Mouse (Mus musculus): ENCODE results near the gene Grip2. TPM values are rescaled to one million over a fixed set of nuclear protein-coding genes. Genes with fewer than 3 reads are reported as not detected.

Gene Grip2
- total RNA-seq, 1 experiment from 2014 or later = not detected

DNA sequence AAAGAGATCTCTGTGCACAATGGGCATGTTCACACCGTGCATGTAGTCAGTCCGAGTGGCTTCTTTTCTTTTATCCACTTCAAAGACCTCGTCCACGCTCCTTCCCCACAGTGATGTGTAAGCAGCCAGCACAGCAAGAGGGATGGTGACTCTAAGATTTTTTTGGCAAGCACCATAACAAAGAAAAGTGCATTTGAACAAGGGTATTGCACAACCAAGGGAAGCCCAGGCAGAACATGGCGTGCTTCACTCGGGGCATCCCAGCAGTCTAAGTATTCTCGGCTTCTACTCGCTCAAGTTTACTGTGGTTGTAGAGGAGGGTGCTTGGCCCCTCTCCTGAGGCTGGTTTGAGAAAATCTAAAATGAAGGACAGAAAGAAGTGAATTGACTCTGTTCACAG lies 84.1 kb downstream of the Grip2 start:
- no peak for ATAC-seq (replicated peaks; ENCODE audit: insufficient number of reproducible peaks, low FRiP score, low TSS enrichment, poor library complexity, severe bottlenecking)

DNA sequence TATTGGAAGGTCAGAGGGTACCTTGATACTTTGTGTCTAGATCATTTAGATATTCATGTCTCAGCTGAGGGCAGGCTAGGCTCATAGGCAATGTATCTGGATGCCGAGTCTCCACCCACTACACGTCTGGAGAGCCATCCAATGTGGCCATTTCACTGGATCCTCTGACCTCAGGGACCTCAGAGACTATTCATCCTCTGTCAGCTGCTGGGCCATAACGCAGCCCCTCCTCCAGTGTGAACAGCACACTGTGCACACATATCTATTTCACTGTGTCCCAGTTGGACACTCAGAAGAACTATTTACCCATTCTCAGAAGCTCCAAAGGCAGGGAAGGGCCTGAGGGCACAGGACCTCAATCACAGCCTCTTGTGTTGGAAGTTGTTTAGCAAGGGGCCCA lies 84.6 kb downstream of the Grip2 start:
- no peak for ATAC-seq (replicated peaks; ENCODE audit: insufficient number of reproducible peaks, low FRiP score, low TSS enrichment, poor library complexity, severe bottlenecking)

DNA sequence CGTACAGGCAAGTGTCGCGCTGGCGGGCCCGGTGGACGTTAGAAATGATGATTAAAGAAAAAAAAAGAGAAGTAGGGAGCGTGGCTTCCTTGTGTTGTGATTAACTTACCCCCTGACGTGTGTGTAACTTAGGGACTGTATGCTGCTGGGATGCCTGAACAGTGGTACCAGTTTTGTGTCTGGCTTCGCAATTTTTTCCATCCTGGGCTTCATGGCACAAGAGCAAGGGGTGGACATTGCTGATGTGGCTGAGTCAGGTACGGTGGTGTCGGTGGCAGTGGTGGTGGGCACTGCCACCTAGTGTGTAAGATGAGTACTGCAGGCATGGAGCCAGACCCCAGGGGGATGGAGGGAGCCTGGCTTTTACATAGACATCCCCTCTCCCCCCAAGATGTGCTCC lies 86.0 kb downstream of the Grip2 start:
- peak; percentile 52; the same call in 1 of the 2 replicates for ATAC-seq (replicated peaks; ENCODE audit: insufficient number of reproducible peaks, low FRiP score, low TSS enrichment, poor library complexity, severe bottlenecking)

DNA sequence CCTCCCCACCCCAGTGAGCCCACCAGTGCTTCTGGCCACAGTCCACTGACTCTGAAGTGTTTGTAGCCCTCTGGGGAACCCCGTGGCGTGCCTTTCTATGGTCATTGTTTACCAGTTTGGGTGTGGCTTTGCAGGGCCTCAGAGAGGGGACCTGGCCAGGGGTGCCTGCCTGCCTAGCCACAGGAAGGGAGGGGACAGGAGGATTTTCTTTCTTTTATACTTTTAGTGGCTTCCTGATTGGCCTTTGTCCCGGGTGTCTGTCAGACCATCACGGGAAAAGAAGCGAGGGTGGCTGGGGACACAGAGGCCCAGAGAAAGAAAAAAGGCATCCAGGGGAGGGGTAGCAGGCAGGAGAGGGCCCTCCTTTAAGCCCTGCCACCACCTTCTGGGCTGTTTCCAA lies 89.0 kb downstream of the Grip2 start:
- ATAC-seq (replicated peaks; ENCODE audit: insufficient number of reproducible peaks, low FRiP score, low TSS enrichment, poor library complexity, severe bottlenecking) = no peak

DNA sequence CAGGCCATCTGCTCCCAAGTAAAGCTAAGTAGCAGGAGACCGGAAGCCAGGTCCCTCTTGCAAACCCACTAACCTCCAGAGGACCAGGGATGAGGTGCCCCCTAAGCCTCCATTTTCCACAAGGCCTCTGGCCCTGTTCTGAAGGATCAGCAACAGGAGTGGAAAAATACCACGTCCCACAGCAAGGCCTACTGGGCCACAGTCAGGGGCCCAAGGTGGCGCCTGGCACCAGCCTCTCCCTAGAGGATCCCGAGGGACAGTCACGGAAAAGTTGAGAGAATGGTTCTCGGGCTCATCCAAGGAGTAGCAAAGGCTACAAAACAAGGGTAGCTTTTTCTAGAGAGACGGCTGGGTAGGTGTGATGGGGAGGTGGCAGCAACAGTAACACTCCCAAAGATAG lies 89.6 kb downstream of the Grip2 start:
- ATAC-seq (replicated peaks; ENCODE audit: insufficient number of reproducible peaks, low FRiP score, low TSS enrichment, poor library complexity, severe bottlenecking) = no peak

DNA sequence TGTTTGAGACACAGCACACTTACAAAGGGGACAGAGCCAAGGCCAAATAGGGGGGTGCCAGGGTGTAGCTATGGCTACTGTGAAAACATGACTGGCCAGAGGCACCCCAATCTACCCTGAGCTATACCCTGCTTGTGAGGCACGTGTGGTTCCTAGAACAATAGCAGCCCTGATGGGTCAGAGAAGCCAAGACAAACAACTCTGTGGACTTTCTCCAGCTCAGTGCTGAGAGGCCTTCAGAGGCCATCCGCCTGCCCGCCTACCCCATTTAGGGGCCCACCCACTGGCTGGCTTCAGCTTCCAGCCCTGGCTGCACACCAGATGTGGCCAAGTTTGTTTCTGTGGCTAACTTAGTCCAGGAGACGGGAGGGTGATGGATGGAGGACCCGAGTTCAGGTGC lies 90.6 kb downstream of the Grip2 start:
- ATAC-seq (replicated peaks; ENCODE audit: insufficient number of reproducible peaks, low FRiP score, low TSS enrichment, poor library complexity, severe bottlenecking) = no peak

DNA sequence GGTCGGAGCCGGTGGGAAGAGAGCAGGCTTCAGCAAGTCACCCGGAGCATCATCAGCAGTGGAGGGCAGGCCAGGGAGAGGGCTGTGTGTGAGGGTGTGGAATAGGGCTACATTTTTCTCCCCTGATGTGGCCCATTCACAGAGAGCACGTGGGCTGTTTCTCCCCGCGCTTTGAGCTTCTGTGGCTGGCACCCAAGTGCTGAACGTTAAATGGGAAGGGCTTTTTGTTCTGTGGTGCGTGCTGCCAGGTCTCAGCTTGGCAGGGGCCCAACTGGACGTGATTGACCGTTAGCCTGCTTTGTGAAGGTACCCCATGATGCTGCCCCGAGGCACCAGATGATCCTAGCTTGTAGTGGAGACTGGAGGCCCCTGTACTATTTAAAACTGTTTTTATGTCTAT lies 94.9 kb downstream of the Grip2 start:
- no peak for ATAC-seq (replicated peaks; ENCODE audit: insufficient number of reproducible peaks, low FRiP score, low TSS enrichment, poor library complexity, severe bottlenecking)

DNA sequence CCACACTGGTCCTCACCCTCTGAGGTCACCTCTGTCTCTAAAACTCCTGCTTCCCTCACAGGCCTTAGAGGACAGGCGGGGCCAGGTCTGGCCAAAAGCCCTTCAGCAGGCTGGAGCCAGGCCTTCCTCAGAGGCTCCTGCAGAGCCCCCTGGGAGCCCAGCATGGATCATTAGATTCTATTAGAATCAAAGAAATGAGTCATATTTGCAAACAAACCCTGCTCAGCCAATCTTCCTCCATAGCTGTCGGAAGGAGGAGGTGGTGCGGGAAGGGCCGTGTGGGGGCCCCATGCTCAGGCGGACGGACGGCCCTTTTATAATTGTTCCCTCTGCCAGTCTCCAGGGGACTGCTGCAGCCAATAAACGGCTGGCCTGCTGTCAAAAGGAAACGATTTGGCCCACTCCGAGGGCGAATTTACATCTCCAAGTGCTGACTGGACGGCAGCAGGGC lies 97.3 kb downstream of the Grip2 start:
- no peak for ATAC-seq (replicated peaks; ENCODE audit: insufficient number of reproducible peaks, low FRiP score, low TSS enrichment, poor library complexity, severe bottlenecking)

DNA sequence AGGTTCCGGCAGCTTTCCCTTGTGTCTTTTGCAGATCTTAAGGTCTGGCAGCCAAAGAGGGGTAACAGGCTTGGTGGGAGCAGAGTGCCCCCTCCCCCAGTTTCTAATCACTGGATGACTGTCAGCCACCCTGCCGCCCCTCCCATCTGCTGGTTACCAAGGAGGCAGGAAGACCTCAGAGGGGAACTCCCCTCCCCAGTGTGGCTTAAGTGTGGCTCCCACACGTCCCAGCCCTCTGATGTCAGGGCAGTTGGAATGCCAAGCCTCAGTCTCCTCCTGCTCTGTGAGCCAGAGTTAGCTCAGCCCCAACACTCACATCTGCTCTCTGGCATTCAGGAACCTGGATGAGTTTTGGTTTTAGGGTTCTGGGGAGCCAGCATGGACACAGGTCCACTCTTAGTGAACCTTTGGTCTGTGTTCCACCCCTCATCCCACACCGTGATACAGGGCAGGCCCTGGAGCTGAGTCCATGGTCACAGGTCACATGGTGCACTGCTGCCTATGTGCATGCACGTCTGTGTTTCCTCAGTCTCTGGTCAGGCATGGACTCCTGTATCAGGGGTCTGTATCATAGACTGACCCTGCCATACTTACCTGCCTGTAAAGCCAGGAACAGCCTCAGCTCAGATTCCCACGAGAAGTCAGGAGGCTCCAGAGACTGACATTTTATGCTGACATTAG lies 98.0 kb downstream of the Grip2 start:
- no peak for ATAC-seq (replicated peaks; ENCODE audit: insufficient number of reproducible peaks, low FRiP score, low TSS enrichment, poor library complexity, severe bottlenecking)

DNA sequence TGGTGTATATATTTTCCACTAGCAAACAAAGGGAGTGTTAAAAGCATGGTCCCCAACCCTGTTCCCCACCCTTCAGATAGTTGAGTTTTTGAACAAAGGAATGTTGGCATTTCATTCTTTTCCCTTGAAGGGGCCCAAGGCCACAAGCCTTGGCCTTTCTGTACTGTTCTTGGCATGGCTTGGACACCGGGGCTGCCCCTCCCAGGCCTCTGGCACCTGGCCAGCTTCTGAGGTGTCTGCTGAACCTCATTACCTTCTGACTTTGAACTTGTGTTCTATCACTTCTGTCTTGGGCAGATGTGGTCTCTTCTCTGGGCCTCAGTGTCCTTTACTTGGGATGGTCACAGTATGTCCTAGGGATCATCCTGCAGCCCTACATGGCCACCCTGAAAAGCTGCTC lies 99.7 kb downstream of the Grip2 start:
- no peak for ATAC-seq (replicated peaks; ENCODE audit: insufficient number of reproducible peaks, low FRiP score, low TSS enrichment, poor library complexity, severe bottlenecking)

DNA sequence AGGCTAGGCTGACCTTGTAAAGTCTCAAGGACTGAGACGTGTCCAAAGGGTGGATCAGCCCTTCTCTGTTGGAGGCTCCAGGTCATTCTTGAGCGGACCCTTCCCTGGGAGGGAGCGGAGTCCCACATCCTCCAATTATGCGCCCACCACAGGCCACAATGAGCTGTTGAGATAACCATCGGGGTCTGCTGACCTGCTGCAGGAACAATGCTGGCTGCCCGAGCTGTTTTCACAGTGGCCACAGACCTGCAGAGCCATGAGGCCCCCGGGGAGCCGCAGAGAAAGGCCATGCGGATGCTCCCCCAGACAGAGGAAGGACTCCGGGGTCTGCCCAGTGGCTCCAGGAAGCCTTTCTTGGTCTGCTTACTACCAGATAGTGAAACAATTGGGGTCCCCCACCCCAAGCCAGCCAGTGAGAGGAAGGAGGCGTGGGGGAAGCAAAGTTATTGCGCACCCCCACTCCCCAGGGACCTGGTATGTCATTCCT lies 105.8 kb downstream of the Grip2 start:
- no peak for ATAC-seq (replicated peaks; ENCODE audit: insufficient number of reproducible peaks, low FRiP score, low TSS enrichment, poor library complexity, severe bottlenecking)

DNA sequence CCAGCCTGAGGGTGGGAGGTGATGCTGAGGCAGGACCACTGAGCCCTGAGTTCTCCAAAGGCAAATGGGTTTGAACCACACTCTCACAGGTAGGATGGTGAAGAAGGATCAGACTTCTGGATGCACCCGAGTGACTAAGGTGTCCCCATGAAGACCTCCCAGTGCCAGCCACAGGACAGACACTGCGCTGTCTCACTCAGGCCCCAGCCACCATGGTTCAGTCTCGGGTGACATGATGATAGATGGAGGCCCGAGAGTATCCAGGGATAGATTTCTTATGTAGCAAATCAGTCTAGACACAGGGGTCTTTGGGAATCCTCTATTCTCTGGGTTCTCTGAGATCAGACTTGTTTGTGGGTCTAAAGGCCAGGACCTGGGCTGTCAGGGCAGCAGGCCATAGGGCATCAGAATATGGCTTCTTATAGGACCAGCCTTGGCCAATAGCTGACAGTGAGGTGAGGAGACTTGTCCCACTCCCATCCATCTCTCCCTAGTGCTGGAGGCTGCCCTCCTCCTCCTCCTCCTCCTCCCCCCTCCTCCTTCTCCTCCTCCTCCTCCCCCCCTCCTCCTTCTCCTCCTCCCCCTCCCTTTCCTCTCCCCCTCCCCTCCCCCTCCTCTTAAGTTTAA lies 106.3 kb downstream of the Grip2 start:
- ATAC-seq (replicated peaks; ENCODE audit: insufficient number of reproducible peaks, low FRiP score, low TSS enrichment, poor library complexity, severe bottlenecking) = no peak

DNA sequence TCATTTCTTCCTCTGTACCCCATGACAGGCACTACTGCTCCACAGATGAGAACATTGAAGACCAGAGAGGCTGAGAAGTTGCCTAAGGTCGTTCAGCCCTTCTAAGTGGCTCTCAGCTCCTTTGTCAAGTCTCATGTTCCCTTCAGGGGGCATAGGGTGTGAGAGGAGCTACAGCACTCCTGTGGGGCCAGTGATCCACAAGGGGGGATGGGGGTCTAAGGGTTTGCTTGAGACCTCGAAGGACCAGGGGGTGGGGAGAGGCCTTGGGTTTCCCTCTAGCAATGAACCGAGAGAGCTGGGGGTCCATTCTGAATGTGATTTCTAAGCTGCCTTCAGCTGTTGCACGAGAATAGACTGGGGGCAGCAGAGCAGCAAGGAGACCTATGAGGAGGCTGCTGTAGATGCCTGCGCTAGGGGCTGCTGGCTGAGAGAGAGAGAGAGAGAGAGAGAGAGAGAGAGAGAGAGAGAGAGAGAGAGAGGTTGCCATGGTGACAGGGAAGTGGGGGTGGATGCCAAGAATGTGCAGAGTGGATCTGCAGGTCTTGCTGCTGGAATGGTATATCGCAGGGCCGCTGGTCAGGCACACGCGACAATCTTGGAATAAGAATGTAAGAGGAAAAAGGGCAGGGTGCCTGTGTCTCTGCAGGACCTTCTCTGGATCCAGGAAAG lies 107.1 kb downstream of the Grip2 start:
- ATAC-seq (replicated peaks; ENCODE audit: insufficient number of reproducible peaks, low FRiP score, low TSS enrichment, poor library complexity, severe bottlenecking) = no peak

DNA sequence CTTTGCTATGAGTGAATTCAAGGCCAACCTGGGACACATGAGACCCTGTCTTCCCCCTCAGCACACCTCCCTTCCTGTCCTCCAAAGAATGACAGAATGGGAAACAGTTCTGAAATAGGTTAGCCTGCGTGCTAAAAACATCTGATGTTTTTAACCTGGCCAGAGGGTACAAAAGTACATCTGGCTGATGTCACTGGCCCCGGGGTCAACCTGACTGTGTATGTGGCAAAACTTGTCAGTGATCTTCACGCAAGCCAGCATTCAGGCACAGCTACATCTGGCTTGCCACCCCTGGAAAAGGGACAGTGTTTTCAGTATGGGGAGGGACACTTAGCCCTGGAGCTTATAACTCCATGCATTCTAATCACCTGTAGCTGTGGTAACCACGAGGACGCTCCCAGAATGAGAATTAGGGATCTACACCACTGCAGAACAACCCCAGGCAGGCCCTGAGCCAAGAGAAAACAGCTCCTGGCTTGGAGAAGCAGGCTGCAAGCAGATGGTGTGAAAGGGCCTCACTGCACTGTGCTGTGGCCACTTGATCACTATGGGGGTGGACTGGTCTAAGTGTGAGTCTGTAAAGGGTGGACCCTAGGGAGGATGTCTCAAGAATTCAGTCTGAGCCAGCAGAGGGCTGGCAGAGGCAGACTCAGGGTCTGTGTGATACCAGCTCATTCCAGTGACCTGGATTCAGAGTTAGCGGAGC lies 107.9 kb downstream of the Grip2 start:
- no peak for ATAC-seq (replicated peaks; ENCODE audit: insufficient number of reproducible peaks, low FRiP score, low TSS enrichment, poor library complexity, severe bottlenecking)

DNA sequence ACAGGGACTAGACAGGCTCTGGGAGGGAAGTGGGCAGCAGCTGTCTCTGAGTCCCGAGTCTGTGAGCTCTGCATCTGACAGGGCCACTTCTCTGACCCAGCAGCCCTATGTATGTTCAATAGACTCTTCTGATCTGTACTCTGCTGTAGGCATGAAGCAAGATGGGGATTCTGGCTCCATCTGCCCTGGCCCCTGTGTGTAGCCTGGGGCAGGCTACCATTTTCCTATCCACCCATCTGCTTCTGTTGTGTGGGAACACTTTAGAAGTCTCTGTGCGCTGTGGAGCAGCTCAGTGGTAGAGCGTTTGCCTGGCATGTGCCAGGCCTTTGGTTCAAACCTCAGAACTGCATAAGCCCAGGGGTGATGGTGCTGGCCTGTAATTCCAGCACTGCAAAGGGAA lies 108.4 kb downstream of the Grip2 start:
- no peak for ATAC-seq (replicated peaks; ENCODE audit: insufficient number of reproducible peaks, low FRiP score, low TSS enrichment, poor library complexity, severe bottlenecking)

DNA sequence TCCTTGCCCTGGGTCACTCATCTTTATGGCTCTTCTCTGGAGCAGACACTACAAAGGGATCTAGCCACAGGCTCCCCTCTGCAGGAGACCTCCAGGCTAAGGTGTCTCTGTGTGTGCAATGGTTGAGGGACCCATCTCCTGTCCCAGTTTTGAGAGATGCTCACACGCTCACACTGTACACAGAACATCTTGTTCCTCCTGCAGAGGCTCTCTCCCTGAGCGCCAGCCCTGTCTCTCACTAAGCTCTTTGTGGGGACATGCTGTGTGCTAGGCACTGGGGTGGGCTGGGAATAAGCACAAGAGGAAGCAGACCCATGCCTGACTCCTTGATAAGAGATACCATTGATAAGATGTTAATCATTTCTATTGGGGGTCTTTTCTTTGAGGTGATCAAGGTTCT lies 109.0 kb downstream of the Grip2 start:
- ATAC-seq (replicated peaks; ENCODE audit: insufficient number of reproducible peaks, low FRiP score, low TSS enrichment, poor library complexity, severe bottlenecking) = no peak

DNA sequence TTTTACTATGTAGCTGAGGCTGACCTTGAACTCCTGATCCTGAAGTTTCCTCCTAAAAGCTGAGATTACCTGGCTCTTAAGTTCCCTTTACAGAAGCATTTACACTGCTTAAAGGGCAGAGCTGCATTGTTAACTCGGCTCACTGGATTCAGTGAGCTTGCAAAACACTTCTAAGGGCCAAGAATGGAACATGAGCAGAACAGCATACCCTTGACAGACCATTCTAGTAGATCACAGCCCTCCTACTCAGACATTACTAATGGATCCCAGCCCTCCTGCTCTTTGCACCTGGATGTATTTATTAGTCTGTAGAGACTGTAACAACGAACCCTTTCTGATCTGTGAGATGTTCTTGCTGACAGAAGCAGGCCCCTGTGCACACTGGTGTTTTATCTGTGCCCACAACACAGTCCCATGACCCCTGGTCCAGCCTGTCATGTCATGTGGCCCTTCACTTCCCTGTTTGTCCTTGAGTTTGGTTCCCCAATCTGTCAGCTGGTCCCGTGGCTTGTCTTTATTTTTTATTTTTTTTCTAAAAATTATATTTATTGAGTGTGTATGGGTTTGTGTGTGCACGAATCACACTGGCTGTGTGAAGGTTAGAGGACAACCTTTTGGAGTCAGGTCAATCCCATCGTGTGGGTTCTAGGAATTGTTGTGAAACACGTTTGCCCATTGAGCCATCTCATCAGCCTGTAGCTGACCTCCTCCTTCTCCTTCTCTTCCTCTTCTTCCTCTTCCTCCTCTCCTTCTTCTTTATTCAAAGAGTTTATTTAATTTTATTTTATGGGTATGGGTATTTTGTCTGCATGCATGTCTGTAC lies 110.9 kb downstream of the Grip2 start:
- ATAC-seq (replicated peaks; ENCODE audit: insufficient number of reproducible peaks, low FRiP score, low TSS enrichment, poor library complexity, severe bottlenecking) = peak; percentile 50

DNA sequence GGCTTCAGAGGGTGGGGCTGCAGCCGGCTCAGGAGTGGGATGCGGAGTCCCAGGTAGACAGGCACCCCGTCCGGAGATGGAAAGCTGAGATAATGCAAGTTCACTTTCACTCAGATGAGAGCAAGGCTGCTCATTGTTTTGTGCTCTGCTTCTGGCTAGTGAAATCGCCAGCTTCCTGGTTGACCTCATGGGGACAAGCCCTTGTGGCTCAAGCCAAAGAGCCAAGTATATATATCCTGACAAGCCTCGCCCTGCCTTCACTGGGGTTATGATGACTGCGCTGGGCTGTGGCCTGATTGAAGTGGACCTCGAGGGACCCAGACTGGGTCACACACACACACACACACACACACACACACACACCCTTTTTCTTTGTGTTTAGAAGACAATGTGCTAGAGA lies 112.0 kb downstream of the Grip2 start:
- no peak for ATAC-seq (replicated peaks; ENCODE audit: insufficient number of reproducible peaks, low FRiP score, low TSS enrichment, poor library complexity, severe bottlenecking)
